Mouse (Mus musculus) bone marrow macrophage, adult 2 months (primary cell): ENCODE data around the gene Msl1.

ENCODE experiments used
- CTCF ChIP-seq: IDR thresholded peaks from 2 replicates; pipeline ENCODE4 v1.5.1; 2012; ENCODE audit warnings: low read depth, mild to moderate bottlenecking, low read length, moderate library complexity
- POLR2A ChIP-seq: IDR thresholded peaks from 2 replicates; pipeline ENCODE4 v1.6.1; 2012; ENCODE audit warnings: mild to moderate bottlenecking, low read depth, low read length, borderline replicate concordance

GRCm38 (mm10) chr11:98764746-98765145 lies 30.6 kb upstream of the Msl1 start:
- TF ChIP-seq CTCF: no peak
- TF ChIP-seq POLR2A: no peak
